Mouse (Mus musculus) forebrain, embryonic 16.5 days (tissue): ENCODE results near the gene Cxcl17. TPM values are rescaled to one million over a fixed set of nuclear protein-coding genes. Genes with fewer than 3 reads are reported as not detected.

Source experiments
- ATAC-seq: fragments of 200-750 bp; cut with Nextera tagmentation; 2 replicates; pipeline ENCODE4 v1.8.0; 2017; ENCODE audit warnings: mild to moderate bottlenecking, moderate library complexity
- H3K27ac ChIP-seq: fragments of 300-500 bp; sonication (generic); 2 replicates; pipeline ENCODE4 v1.5.1; 2014; ENCODE audit warnings: low read length, control low read depth
- H3K27me3 ChIP-seq: fragments of 300-500 bp; sonication (generic); replicated peaks from 2 replicates; pipeline ENCODE4 v1.6.1; 2014; ENCODE audit warnings: low read length; ENCODE audit not compliant: control insufficient read depth, insufficient read depth
- H3K36me3 ChIP-seq: fragments of 300-500 bp; sonication (generic); 2 replicates; pipeline ENCODE4 v1.6.1; 2014; ENCODE audit not compliant: control insufficient read depth, insufficient read depth
- H3K4me1 ChIP-seq: fragments of 300-500 bp; sonication (generic); replicated peaks from 2 replicates; pipeline ENCODE4 v1.6.1; 2014; ENCODE audit warnings: low read length; ENCODE audit not compliant: control insufficient read depth, insufficient read depth
- H3K4me2 ChIP-seq: fragments of 300-500 bp; sonication (generic); 2 replicates; pipeline ENCODE4 v1.6.1; 2014; ENCODE audit warnings: mild to moderate bottlenecking, low read length, control low read depth
- H3K4me3 ChIP-seq: fragments of 300-500 bp; sonication (generic); replicated peaks from 2 replicates; pipeline ENCODE4 v1.5.1; 2014; ENCODE audit warnings: mild to moderate bottlenecking, low read length, control low read depth
- H3K9ac ChIP-seq: fragments of 300-500 bp; sonication (generic); replicated peaks from 2 replicates; pipeline ENCODE4 v1.6.1; 2014; ENCODE audit warnings: low read depth, low read length, control low read depth
- H3K9me3 ChIP-seq: fragments of 300-500 bp; sonication (generic); 2 replicates; pipeline ENCODE4 v1.6.1; 2016; ENCODE audit warnings: low read length; ENCODE audit not compliant: control insufficient read depth
- WGBS: fragments of 180-500 bp; shearing (Covaris S2); extraction: QIAGEN DNeasy Blood & Tissue Kit; methylation state at CpG from one replicate; pipeline ENCODE4 v1.1.7; 2014; 5-methylcytosine and 5-hydroxymethylcytosine counted together
- polyA plus RNA-seq: library from polyadenylated mRNA; unstranded; fragments of >200 nt; fragmentation: Nextera tagmentation; extraction: Ambion mirVana; gene quantifications from 2 replicates; pipeline ENCODE4 v1.2.1, GENCODE M21; 2015

The Cxcl17 gene
- polyA plus RNA-seq, 1 experiment from 2014 or later: 0.96 TPM

GRCm38 (mm10) chr7:25385850-25386555 is 26.7 kb downstream of the Cxcl17 start:
- no peak overlapping the region for H3K27ac ChIP-seq
- 82% methylated on average over 12 of the region's 12 CpGs for WGBS
- ATAC-seq: no peak

GRCm38 (mm10) chr7:25385259-25385658 is 27.4 kb downstream of the Cxcl17 start:
- Histone ChIP-seq H3K4me3 (no peak overlapping the region), H3K9ac (no peak overlapping the region), H3K36me3 (peaks cover 14% of the 10 kb centered on the region), H3K27ac (no peak overlapping the region), H3K9me3 (no peaks in the 10 kb centered on the region), H3K4me1 (peaks cover 11% of the 10 kb centered on the region), H3K27me3 (no peaks in the 10 kb centered on the region), H3K4me2 (no peak overlapping the region)
- WGBS: 96% methylated on average over 12 of the region's 12 CpGs
- ATAC-seq: no peak

More at GRCm38 (mm10) chr7:25385850-25386555, 26.7 kb downstream of the Cxcl17 start:
- Histone ChIP-seq H3K27me3 (no peaks in the 10 kb centered on the region), H3K36me3 (peaks cover 14% of the 10 kb centered on the region), H3K4me1 (peaks cover 13% of the 10 kb centered on the region), H3K9ac (no peak overlapping the region), H3K4me3 (no peak overlapping the region), H3K9me3 (no peaks in the 10 kb centered on the region), H3K4me2 (no peak overlapping the region)

GRCm38 (mm10) chr7:25384818-25385217 is 27.9 kb downstream of the Cxcl17 start:
- Histone ChIP-seq H3K9me3 (no peaks in the 10 kb centered on the region), H3K27me3 (no peaks in the 10 kb centered on the region), H3K4me1 (peaks cover 9% of the 10 kb centered on the region), H3K9ac (no peak overlapping the region), H3K4me3 (no peak overlapping the region), H3K27ac (no peak overlapping the region), H3K4me2 (no peak overlapping the region), H3K36me3 (peaks cover 14% of the 10 kb centered on the region)
- 88% methylated on average over 9 of the region's 9 CpGs for WGBS
- ATAC-seq: no peak

GRCm38 (mm10) chr7:25384318-25384717 is 28.4 kb downstream of the Cxcl17 start:
- no peak overlapping the region for H3K4me2 ChIP-seq
- no peak overlapping the region for H3K27ac ChIP-seq

GRCm38 (mm10) chr7:25383891-25384290 is 28.8 kb downstream of the Cxcl17 start:
- WGBS: 83% methylated on average over 4 of the region's 4 CpGs
- no peaks in the 10 kb centered on the region for H3K27me3 ChIP-seq
- no peak overlapping the region for H3K4me3 ChIP-seq
- ATAC-seq: no peak
- no peak overlapping the region for H3K27ac ChIP-seq
- H3K9me3 ChIP-seq: no peaks in the 10 kb centered on the region
- H3K4me1 ChIP-seq: peaks cover 13% of the 10 kb centered on the region
- H3K4me2 ChIP-seq: no peak overlapping the region
- no peak overlapping the region for H3K9ac ChIP-seq
- peaks cover 14% of the 10 kb centered on the region for H3K36me3 ChIP-seq

More at GRCm38 (mm10) chr7:25384318-25384717, 28.4 kb downstream of the Cxcl17 start:
- Histone ChIP-seq H3K4me1 (peaks cover 11% of the 10 kb centered on the region), H3K36me3 (peaks cover 14% of the 10 kb centered on the region), H3K27me3 (no peaks in the 10 kb centered on the region), H3K9ac (no peak overlapping the region), H3K4me3 (no peak overlapping the region), H3K9me3 (no peaks in the 10 kb centered on the region)
- WGBS: 88% methylated on average over 13 of the region's 13 CpGs
- no peak for ATAC-seq

- WGBS: 90% methylated on average over 7 of the region's 7 CpGs
- H3K36me3 ChIP-seq: peaks cover 14% of the 10 kb centered on the region
Measured at GRCm38 (mm10) chr7:25383385-25383784, 29.3 kb downstream of the Cxcl17 start.

GRCm38 (mm10) chr7:25382541-25382940 is 30.1 kb downstream of the Cxcl17 start:
- Histone ChIP-seq H3K4me2 (no peak overlapping the region), H3K4me3 (no peak overlapping the region), H3K9me3 (no peaks in the 10 kb centered on the region), H3K4me1 (peaks cover 13% of the 10 kb centered on the region), H3K36me3 (peaks cover 10% of the 10 kb centered on the region), H3K27ac (no peak overlapping the region), H3K9ac (no peak overlapping the region), H3K27me3 (0 out of 2 replicates have a peak, but pooled peaks cover 2% of the 10 kb centered on the region)
- no peak for ATAC-seq

More at GRCm38 (mm10) chr7:25383385-25383784, 29.3 kb downstream of the Cxcl17 start:
- Histone ChIP-seq H3K4me2 (no peak overlapping the region), H3K4me3 (no peak overlapping the region), H3K4me1 (peaks cover 13% of the 10 kb centered on the region), H3K9me3 (no peaks in the 10 kb centered on the region), H3K9ac (no peak overlapping the region), H3K27ac (no peak overlapping the region), H3K27me3 (0 out of 2 replicates have a peak, but pooled peaks cover under 1% of the 10 kb centered on the region)
- ATAC-seq: no peak

- ATAC-seq: no peak
- Histone ChIP-seq H3K9ac (no peak overlapping the region), H3K27me3 (0 out of 2 replicates have a peak, but pooled peaks cover 2% of the 10 kb centered on the region), H3K9me3 (no peaks in the 10 kb centered on the region), H3K4me2 (no peak overlapping the region), H3K4me3 (no peak overlapping the region), H3K4me1 (peaks cover 16% of the 10 kb centered on the region), H3K36me3 (peaks cover 5% of the 10 kb centered on the region), H3K27ac (no peak overlapping the region)
- WGBS: 21% methylated on average over 3 of the region's 3 CpGs
Measured at GRCm38 (mm10) chr7:25381284-25381680, 31.4 kb downstream of the Cxcl17 start.

GRCm38 (mm10) chr7:25380392-25381283 is 32.0 kb downstream of the Cxcl17 start:
- no peak overlapping the region for H3K27ac ChIP-seq
- ATAC-seq: no peak
- no peaks in the 10 kb centered on the region for H3K9me3 ChIP-seq
- peaks cover 13% of the 10 kb centered on the region for H3K4me1 ChIP-seq
- 63% methylated on average over 18 of the region's 18 CpGs for WGBS
- peaks cover 5% of the 10 kb centered on the region for H3K36me3 ChIP-seq
- no peak overlapping the region for H3K4me2 ChIP-seq
- H3K9ac ChIP-seq: no peak overlapping the region
- no peak overlapping the region for H3K4me3 ChIP-seq
- 0 out of 2 replicates have a peak, but pooled peaks cover 2% of the 10 kb centered on the region for H3K27me3 ChIP-seq
